Mouse (Mus musculus): Measurements from ENCODE around the gene Gm12185. TPM values are rescaled to one million over a fixed set of nuclear protein-coding genes. Genes with fewer than 3 reads are reported as not detected.

The Gm12185 gene
- polyA plus RNA-seq, 1 experiment from 2014 or later, result not detected

DNA sequence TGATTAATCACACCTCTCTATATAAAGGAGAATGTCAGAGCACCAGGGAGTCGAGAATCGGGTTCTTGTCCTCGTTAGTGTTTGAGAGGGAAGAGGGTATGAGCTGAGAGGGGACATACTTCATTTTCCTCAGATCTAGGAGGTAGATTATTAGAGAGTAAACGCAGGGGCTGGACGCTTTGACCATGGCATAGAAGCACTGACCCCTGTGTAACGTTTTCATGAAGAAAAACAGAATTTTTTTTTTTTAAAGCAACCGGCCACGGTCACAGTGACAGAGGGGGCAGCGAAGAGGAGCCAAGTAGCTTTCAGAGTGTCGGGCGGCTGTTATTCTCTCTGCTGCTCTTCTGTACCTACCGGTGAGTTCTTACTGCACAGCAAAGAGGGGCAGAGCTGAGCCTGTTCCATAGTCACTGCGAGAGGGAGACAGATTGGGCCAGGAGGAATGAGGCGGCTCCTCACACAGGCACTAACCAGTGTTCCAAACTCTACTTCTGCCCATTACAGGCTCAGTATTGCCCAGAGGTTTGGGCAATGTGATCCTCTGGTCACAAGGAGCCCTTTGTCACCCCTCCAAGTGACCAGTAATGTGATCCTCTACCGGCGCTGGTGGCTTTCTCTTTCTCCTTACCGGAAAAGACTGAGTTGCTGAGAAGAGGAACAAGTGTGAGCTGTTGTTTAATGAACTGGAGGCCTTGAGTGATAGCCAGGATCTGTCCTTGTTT lies 120.0 kb downstream of the Gm12185 start:
- peak overlapping the region; percentile 74 for H3K9ac ChIP-seq
- 8% methylated on average over 17 of the region's 17 CpGs for WGBS
- ATAC-seq (ENCODE audit: insufficient number of reproducible peaks, low FRiP score), result no peak; the same call in 1 of the 2 replicates
- H3K27ac ChIP-seq (ENCODE audit: poor library complexity, severe bottlenecking), result peak overlapping the region; percentile 70
- H3K27me3 ChIP-seq (replicated peaks), result no peaks in the 10 kb centered on the region
- H3K4me1 ChIP-seq (replicated peaks), result peaks cover 34% of the 10 kb centered on the region
- no peaks in the 10 kb centered on the region for H3K36me3 ChIP-seq
- peak overlapping the region; percentile 91 for H3K4me2 ChIP-seq
- no peaks in the 10 kb centered on the region for H3K9me3 ChIP-seq (replicated peaks)
- H3K4me3 ChIP-seq, result peak overlapping the region; percentile 57

- Histone ChIP-seq H3K36me3 (0 out of 2 replicates have a peak, but pooled peaks cover 4% of the 10 kb centered on the region), H3K27ac (ENCODE audit: poor library complexity, severe bottlenecking) (peak within 1 kb of the TSS; percentile 70), H3K9ac (peak within 1 kb of the TSS; percentile 74), H3K27me3 (replicated peaks) (no peaks in the 10 kb centered on the region), H3K4me1 (replicated peaks) (peaks cover 34% of the 10 kb centered on the region), H3K9me3 (replicated peaks) (no peaks in the 10 kb centered on the region), H3K4me3 (peak within 1 kb of the TSS; percentile 57), H3K4me2 (peak within 1 kb of the TSS; percentile 91)
- ATAC-seq (ENCODE audit: insufficient number of reproducible peaks, low FRiP score), result peak; percentile 73
- WGBS, result under 1% methylated on average over 19 of the region's 19 CpGs
Observed at GRCm38 (mm10) chr11:48871201-48871772, 120.7 kb downstream of the Gm12185 start, which contains the start of gene Irgm1. TSS of gene Irgm1 (minus strand) at chr11:48871683.

DNA sequence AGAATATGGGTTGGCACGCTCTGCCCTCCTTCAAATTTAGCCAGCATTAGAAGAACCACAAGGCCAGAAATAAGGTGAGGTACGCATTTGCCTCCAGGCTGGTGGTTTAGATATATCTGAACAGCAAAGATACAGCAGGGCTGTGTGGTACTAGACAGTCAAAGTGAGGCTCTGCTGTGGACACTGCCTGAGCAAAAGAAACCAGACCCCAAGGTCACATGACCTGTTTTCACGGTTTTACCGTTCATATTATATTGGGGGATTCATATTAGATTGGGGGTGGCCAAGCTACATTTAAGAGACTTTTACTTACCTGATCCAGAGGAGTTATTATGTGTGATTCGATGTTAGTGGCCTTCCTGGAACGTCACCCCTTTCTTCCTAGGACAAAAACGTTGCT lies 121.2 kb downstream of the Gm12185 start:
- Histone ChIP-seq H3K9me3 (replicated peaks) (no peaks in the 10 kb centered on the region), H3K9ac (peak overlapping the region; percentile 74), H3K27ac (ENCODE audit: poor library complexity, severe bottlenecking) (peak overlapping the region; percentile 70), H3K4me3 (peak overlapping the region; percentile 57), H3K4me1 (replicated peaks) (peaks cover 34% of the 10 kb centered on the region), H3K27me3 (replicated peaks) (no peaks in the 10 kb centered on the region), H3K4me2 (peak overlapping the region; percentile 91), H3K36me3 (peaks cover 9% of the 10 kb centered on the region; the same call in 1 of the 2 replicates)
- 24% methylated on average over 7 of the region's 7 CpGs for WGBS
- ATAC-seq (ENCODE audit: insufficient number of reproducible peaks, low FRiP score), result 0 out of 2 replicates have a peak, but pooled peaks have one; percentile 27

DNA sequence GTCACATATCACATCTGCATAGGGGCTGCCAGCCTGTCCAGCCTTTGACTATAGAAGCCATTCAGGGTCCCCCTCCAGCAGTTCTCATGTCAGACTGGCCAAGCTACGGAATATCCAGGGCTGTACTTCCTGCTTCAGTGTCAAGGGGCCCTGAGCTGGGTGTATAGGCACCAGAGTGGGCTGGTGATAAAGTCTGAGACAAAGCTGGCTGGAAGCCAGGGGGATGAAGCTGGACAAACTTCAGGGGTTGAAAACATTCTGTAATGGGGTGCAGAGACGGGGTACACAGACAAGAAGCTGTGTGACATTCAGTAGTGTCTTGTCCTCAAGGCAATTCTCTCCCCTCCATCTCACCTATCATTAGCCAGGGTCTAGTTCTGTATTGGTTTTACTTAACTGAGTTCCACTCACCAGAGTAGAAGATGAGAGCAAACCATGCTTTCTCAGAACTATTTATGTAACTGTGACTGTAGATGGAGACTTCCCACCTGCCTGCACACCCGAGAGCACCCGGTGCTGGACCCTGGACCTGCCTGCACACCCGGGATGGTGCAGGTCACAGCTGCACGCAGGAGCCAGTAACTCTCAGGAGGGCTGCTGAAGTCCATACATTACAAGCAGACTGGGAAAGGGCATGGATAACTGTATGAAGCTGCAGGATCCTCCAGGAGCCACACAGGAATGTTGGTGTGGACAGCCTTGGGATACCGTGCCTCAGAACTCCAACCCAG lies 122.5 kb downstream of the Gm12185 start:
- peak; percentile 58 for ATAC-seq (ENCODE audit: insufficient number of reproducible peaks, low FRiP score)
- Histone ChIP-seq H3K4me2 (peak overlapping the region; percentile 59), H3K4me3 (peak overlapping the region; percentile 57; the same call in 1 of the 2 replicates), H3K36me3 (peaks cover 11% of the 10 kb centered on the region), H3K4me1 (replicated peaks) (peaks cover 34% of the 10 kb centered on the region), H3K9me3 (replicated peaks) (no peaks in the 10 kb centered on the region), H3K9ac (no peak overlapping the region), H3K27ac (ENCODE audit: poor library complexity, severe bottlenecking) (peak overlapping the region; percentile 63), H3K27me3 (replicated peaks) (no peaks in the 10 kb centered on the region)
- WGBS, result 52% methylated on average over 7 of the region's 7 CpGs

GRCm38 (mm10) chr11:48866481-48866880 lies 125.5 kb downstream of the Gm12185 start:
- no peak overlapping the region for H3K4me2 ChIP-seq

GRCm38 (mm10) chr11:48863808-48864207 lies 128.2 kb downstream of the Gm12185 start:
- H3K4me3 ChIP-seq, result no peak overlapping the region
- H3K4me2 ChIP-seq, result no peak overlapping the region
- peaks cover 2% of the 10 kb centered on the region for H3K4me1 ChIP-seq (replicated peaks)
- H3K27me3 ChIP-seq (replicated peaks), result 0 out of 2 replicates have a peak, but pooled peaks cover 8% of the 10 kb centered on the region
- H3K9me3 ChIP-seq (replicated peaks), result no peaks in the 10 kb centered on the region
- peaks cover 11% of the 10 kb centered on the region for H3K36me3 ChIP-seq
- H3K27ac ChIP-seq (ENCODE audit: poor library complexity, severe bottlenecking), result no peak overlapping the region
- no peak for ATAC-seq (ENCODE audit: insufficient number of reproducible peaks, low FRiP score)
- 85% methylated on average over 3 of the region's 3 CpGs for WGBS
- H3K9ac ChIP-seq, result no peak overlapping the region

More at GRCm38 (mm10) chr11:48866481-48866880, 125.5 kb downstream of the Gm12185 start:
- Histone ChIP-seq H3K36me3 (peaks cover 11% of the 10 kb centered on the region), H3K4me1 (replicated peaks) (peaks cover 21% of the 10 kb centered on the region), H3K27ac (ENCODE audit: poor library complexity, severe bottlenecking) (no peak overlapping the region), H3K4me3 (no peak overlapping the region), H3K27me3 (replicated peaks) (no peaks in the 10 kb centered on the region), H3K9ac (no peak overlapping the region), H3K9me3 (replicated peaks) (no peaks in the 10 kb centered on the region)
- 90% methylated on average over 9 of the region's 9 CpGs for WGBS
- ATAC-seq (ENCODE audit: insufficient number of reproducible peaks, low FRiP score), result no peak

GRCm38 (mm10) chr11:48862784-48863319 lies 129.2 kb downstream of the Gm12185 start:
- 77% methylated on average over 1 of the region's 1 CpGs for WGBS

GRCm38 (mm10) chr11:48859014-48859413 lies 133.0 kb downstream of the Gm12185 start:
- H3K9me3 ChIP-seq (replicated peaks), result no peaks in the 10 kb centered on the region
- peak overlapping the region; percentile 63; the same call in 1 of the 2 replicates for H3K4me3 ChIP-seq
- H3K4me2 ChIP-seq, result peak overlapping the region; percentile 89
- H3K27ac ChIP-seq (ENCODE audit: poor library complexity, severe bottlenecking), result no peak overlapping the region
- no peaks in the 10 kb centered on the region for H3K36me3 ChIP-seq
- ATAC-seq (ENCODE audit: insufficient number of reproducible peaks, low FRiP score), result no peak
- no peak overlapping the region; the same call in 1 of the 2 replicates for H3K9ac ChIP-seq
- WGBS, result under 1% methylated on average over 6 of the region's 6 CpGs
- peaks cover 18% of the 10 kb centered on the region for H3K4me1 ChIP-seq (replicated peaks)
- H3K27me3 ChIP-seq (replicated peaks), result 0 out of 2 replicates have a peak, but pooled peaks cover 8% of the 10 kb centered on the region

More at GRCm38 (mm10) chr11:48862784-48863319, 129.2 kb downstream of the Gm12185 start:
- no peaks in the 10 kb centered on the region for H3K9me3 ChIP-seq (replicated peaks)
- no peak overlapping the region for H3K9ac ChIP-seq
- H3K4me1 ChIP-seq (replicated peaks), result peaks cover 5% of the 10 kb centered on the region; the same call in 1 of the 2 replicates
- 0 out of 2 replicates have a peak, but pooled peaks cover 8% of the 10 kb centered on the region for H3K27me3 ChIP-seq (replicated peaks)
- no peak overlapping the region for H3K4me2 ChIP-seq
- peaks cover 11% of the 10 kb centered on the region for H3K36me3 ChIP-seq
- no peak for ATAC-seq (ENCODE audit: insufficient number of reproducible peaks, low FRiP score)
- no peak overlapping the region for H3K4me3 ChIP-seq
- no peak overlapping the region for H3K27ac ChIP-seq (ENCODE audit: poor library complexity, severe bottlenecking)
